ENCODE assay signal across 14 mouse cellular contexts in genomic region chr3:138881725-138882347, GRCm38 (mm10).
DNase-seq lines count a peak whose midpoint lies in the region; ATAC-seq and TF ChIP-seq lines count a peak whose summit lies in the region.
"Had no signal": no experiment of that assay in that cellular context is flagged by ENCODE, and none has a peak within 500 bp of the region (broad histone marks: within the 10 kb centered on the region; RNA-seq: fewer than 3 reads in every experiment).

No protein-coding gene starts in this region.

- WGBS in forebrain, embryonic 12.5 days, result 71% methylated on average over 6 of the region's 6 CpGs
- 51% methylated on average over 6 of the region's 6 CpGs for WGBS in forebrain, postnatal 0 days
- WGBS in liver, embryonic 11.5 days, result 58% methylated on average over 6 of the region's 6 CpGs
- WGBS in liver, embryonic 12.5 days (ENCODE audit: insufficient replicate concordance), result 45% methylated on average over 6 of the region's 6 CpGs
- WGBS in forebrain, embryonic 16.5 days, result 51% methylated on average over 6 of the region's 6 CpGs
- 59% methylated on average over 6 of the region's 6 CpGs for WGBS in midbrain, embryonic 14.5 days

- no peaks in the 10 kb centered on the region for H3K9me3 ChIP-seq in forebrain, embryonic 12.5 days
- H3K9me3 ChIP-seq in forebrain, postnatal 0 days (ENCODE audit: low read length), result no peaks in the 10 kb centered on the region
- no peaks in the 10 kb centered on the region for H3K9me3 ChIP-seq in liver, embryonic 11.5 days (ENCODE audit: control insufficient read depth, low read length)
- no peaks in the 10 kb centered on the region for H3K9me3 ChIP-seq in liver, embryonic 12.5 days (replicated peaks)
- H3K9me3 ChIP-seq in forebrain, embryonic 16.5 days (ENCODE audit: control insufficient read depth, low read length), result no peaks in the 10 kb centered on the region
- no peaks in the 10 kb centered on the region for H3K9me3 ChIP-seq in midbrain, embryonic 14.5 days (ENCODE audit: control insufficient read depth, low read length)
- H3K9me3 ChIP-seq: limb, embryonic 12.5 days had no signal

- no peak overlapping the region for H3K4me2 ChIP-seq in forebrain, embryonic 12.5 days
- H3K4me2 ChIP-seq in forebrain, postnatal 0 days (ENCODE audit: low read depth), result no peak overlapping the region
- no peak overlapping the region for H3K4me2 ChIP-seq in liver, embryonic 11.5 days
- no peak overlapping the region for H3K4me2 ChIP-seq in liver, embryonic 12.5 days
- no peak overlapping the region for H3K4me2 ChIP-seq in forebrain, embryonic 16.5 days (ENCODE audit: low read length)
- H3K4me2 ChIP-seq in midbrain, embryonic 14.5 days (ENCODE audit: low read length), result no peak overlapping the region
- H3K4me2 ChIP-seq: limb, embryonic 12.5 days had no signal

- no peaks in the 10 kb centered on the region for H3K36me3 ChIP-seq in forebrain, embryonic 12.5 days (replicated peaks)
- H3K36me3 ChIP-seq in forebrain, postnatal 0 days (ENCODE audit: insufficient read depth), result peaks cover 7% of the 10 kb centered on the region; the same call in 1 of the 2 replicates
- no peaks in the 10 kb centered on the region for H3K36me3 ChIP-seq in liver, embryonic 11.5 days (ENCODE audit: control insufficient read depth, insufficient read depth, low read length)
- no peaks in the 10 kb centered on the region for H3K36me3 ChIP-seq in liver, embryonic 12.5 days
- no peaks in the 10 kb centered on the region for H3K36me3 ChIP-seq in forebrain, embryonic 16.5 days (ENCODE audit: control insufficient read depth, insufficient read depth)
- H3K36me3 ChIP-seq in midbrain, embryonic 14.5 days (ENCODE audit: control insufficient read depth, insufficient read depth, low read length), result 0 out of 2 replicates have a peak, but pooled peaks cover 2% of the 10 kb centered on the region
- H3K36me3 ChIP-seq: limb, embryonic 12.5 days had no signal

- no peak overlapping the region for H3K4me3 ChIP-seq in forebrain, embryonic 12.5 days (replicated peaks)
- no peak overlapping the region for H3K4me3 ChIP-seq in forebrain, postnatal 0 days (ENCODE audit: low read depth, low read length)
- no peak overlapping the region for H3K4me3 ChIP-seq in liver, embryonic 11.5 days (ENCODE audit: low read depth, low read length)
- no peak overlapping the region for H3K4me3 ChIP-seq in liver, embryonic 12.5 days
- H3K4me3 ChIP-seq in forebrain, embryonic 16.5 days (replicated peaks; ENCODE audit: low read length), result no peak overlapping the region
- H3K4me3 ChIP-seq in midbrain, embryonic 14.5 days (replicated peaks; ENCODE audit: low read depth, low read length), result no peak overlapping the region
- H3K4me3 ChIP-seq: limb, embryonic 12.5 days had no signal

- DNase-seq in forebrain, postnatal 0 days, result no peak
- no peak for DNase-seq in liver, embryonic 11.5 days (ENCODE audit: low spot score)
- peak; percentile 81 for DNase-seq in midbrain, embryonic 14.5 days
- DNase-seq in kidney, postnatal 4 days, result no peak
- DNase-seq in embryo, embryonic 9.5 days (ENCODE audit: extremely low spot score), result no peak
- DNase-seq: adrenal gland, postnatal 36 days; kidney, adult 9 months; lung, adult 18-20 months; retina, postnatal 1 day; spleen, adult 18-20 months had no signal

- no peaks in the 10 kb centered on the region for H3K27me3 ChIP-seq in forebrain, embryonic 12.5 days
- H3K27me3 ChIP-seq in forebrain, postnatal 0 days (ENCODE audit: insufficient read depth, low read length), result no peaks in the 10 kb centered on the region
- H3K27me3 ChIP-seq in liver, embryonic 11.5 days (replicated peaks; ENCODE audit: control insufficient read depth, insufficient read depth, low read length), result no peaks in the 10 kb centered on the region
- H3K27me3 ChIP-seq in liver, embryonic 12.5 days (replicated peaks), result no peaks in the 10 kb centered on the region
- H3K27me3 ChIP-seq in forebrain, embryonic 16.5 days (replicated peaks; ENCODE audit: control insufficient read depth, insufficient read depth, low read length), result no peaks in the 10 kb centered on the region
- H3K27me3 ChIP-seq in midbrain, embryonic 14.5 days (ENCODE audit: control insufficient read depth, insufficient read depth, low read length), result no peaks in the 10 kb centered on the region
- H3K27me3 ChIP-seq: limb, embryonic 12.5 days had no signal

- no peak overlapping the region for H3K9ac ChIP-seq in forebrain, embryonic 12.5 days
- no peak overlapping the region for H3K9ac ChIP-seq in forebrain, postnatal 0 days
- no peak overlapping the region for H3K9ac ChIP-seq in liver, embryonic 11.5 days (ENCODE audit: low read depth, low read length)
- no peak overlapping the region for H3K9ac ChIP-seq in liver, embryonic 12.5 days
- H3K9ac ChIP-seq in forebrain, embryonic 16.5 days (replicated peaks; ENCODE audit: low read depth, low read length), result no peak overlapping the region
- no peak overlapping the region for H3K9ac ChIP-seq in midbrain, embryonic 14.5 days (replicated peaks; ENCODE audit: low read length)
- H3K9ac ChIP-seq: limb, embryonic 12.5 days had no signal

- no peak for TF ChIP-seq CTCF in forebrain, postnatal 0 days (IDR thresholded peaks at IDR 0.05; ENCODE audit: low read depth)

- H3K27ac ChIP-seq in forebrain, embryonic 12.5 days, result no peak overlapping the region
- no peak overlapping the region for H3K27ac ChIP-seq in forebrain, postnatal 0 days (ENCODE audit: low read depth, low read length)
- H3K27ac ChIP-seq in liver, embryonic 11.5 days (ENCODE audit: low read depth, low read length), result no peak overlapping the region
- H3K27ac ChIP-seq in liver, embryonic 12.5 days, result no peak overlapping the region
- no peak overlapping the region for H3K27ac ChIP-seq in forebrain, embryonic 16.5 days (ENCODE audit: low read length)
- H3K27ac ChIP-seq in midbrain, embryonic 14.5 days (replicated peaks; ENCODE audit: low read depth, low read length), result 0 out of 2 replicates have a peak overlapping the region, but pooled peaks have one; percentile 46
- H3K27ac ChIP-seq: limb, embryonic 12.5 days had no signal

- peak; percentile 47; the same call in 1 of the 2 replicates for ATAC-seq in forebrain, embryonic 12.5 days (ENCODE audit: low FRiP score)
- no peak for ATAC-seq in forebrain, postnatal 0 days
- ATAC-seq in liver, embryonic 11.5 days (replicated peaks; ENCODE audit: low FRiP score), result 0 out of 2 replicates have a peak, but pooled peaks have one; percentile 9
- no peak for ATAC-seq in liver, embryonic 12.5 days
- ATAC-seq in forebrain, embryonic 16.5 days, result peak; percentile 49
- peak; percentile 70; the same call in 1 of the 2 replicates for ATAC-seq in midbrain, embryonic 14.5 days (ENCODE audit: low FRiP score, low TSS enrichment)

- peaks cover 13% of the 10 kb centered on the region for H3K4me1 ChIP-seq in forebrain, embryonic 12.5 days
- H3K4me1 ChIP-seq in forebrain, postnatal 0 days (ENCODE audit: insufficient read depth), result no peaks in the 10 kb centered on the region; the same call in 1 of the 2 replicates
- no peaks in the 10 kb centered on the region for H3K4me1 ChIP-seq in liver, embryonic 11.5 days (replicated peaks; ENCODE audit: control insufficient read depth, insufficient read depth, low read length)
- peaks cover 10% of the 10 kb centered on the region; the same call in 1 of the 2 replicates for H3K4me1 ChIP-seq in liver, embryonic 12.5 days
- peaks cover 13% of the 10 kb centered on the region for H3K4me1 ChIP-seq in forebrain, embryonic 16.5 days (replicated peaks; ENCODE audit: control insufficient read depth, insufficient read depth, low read length)
- H3K4me1 ChIP-seq in midbrain, embryonic 14.5 days (ENCODE audit: control insufficient read depth, insufficient read depth, low read length), result 0 out of 2 replicates have a peak, but pooled peaks cover 12% of the 10 kb centered on the region

Comparison
In these comparisons a context has a peak if more than half of its experiments do, and no peak if none do; other contexts are left out.
1. ATAC-seq: peak in forebrain, embryonic 12.5 days (single experiment), liver, embryonic 11.5 days (single experiment), forebrain, embryonic 16.5 days (single experiment) and midbrain, embryonic 14.5 days (single experiment); none in forebrain, postnatal 0 days (single experiment) and liver, embryonic 12.5 days (single experiment).